Mouse (Mus musculus): ENCODE results near the gene Frmd8. TPM values are rescaled to one million over a fixed set of nuclear protein-coding genes. Genes with fewer than 3 reads are reported as not detected.
A peak's percentile ranks its signal among the peaks of the same experiment; 100 is the strongest.

The Frmd8 gene
- polyA plus RNA-seq, 1 experiment from 2014 or later, result 13.8 TPM

GRCm38 (mm10) chr19:5809712-5810089, 65.4 kb downstream of the Frmd8 start:
- Histone ChIP-seq H3K27ac (replicated peaks) (peak overlapping the region; percentile 96), H3K36me3 (ENCODE audit: control insufficient read depth, insufficient read depth, low read length) (no peaks in the 10 kb centered on the region), H3K4me1 (replicated peaks; ENCODE audit: control insufficient read depth, insufficient read depth) (peaks cover 35% of the 10 kb centered on the region), H3K9ac (ENCODE audit: low read length) (peak overlapping the region; percentile 35; the same call in 1 of the 2 replicates), H3K4me2 (replicated peaks; ENCODE audit: low read depth) (peak overlapping the region; percentile 27; the same call in 1 of the 2 replicates), H3K9me3 (ENCODE audit: control insufficient read depth, low read length) (no peaks in the 10 kb centered on the region), H3K4me3 (ENCODE audit: low read depth, low read length) (no peak overlapping the region), H3K27me3 (ENCODE audit: control insufficient read depth, insufficient read depth, low read length) (no peaks in the 10 kb centered on the region)
- peak; percentile 52 for ATAC-seq (ENCODE audit: low FRiP score, low TSS enrichment)
- no peak for TF ChIP-seq EP300 (optimal IDR thresholded peaks at IDR 0.05)
- DNase-seq (ENCODE audit: low spot score), result peak; percentile 66
- WGBS, result 32% methylated on average over 7 of the region's 7 CpGs

GRCm38 (mm10) chr19:5808955-5809711, 65.9 kb downstream of the Frmd8 start:
- 52% methylated on average over 14 of the region's 14 CpGs for WGBS
- H3K4me3 ChIP-seq (ENCODE audit: low read depth, low read length), result no peak overlapping the region
- no peak overlapping the region; the same call in 1 of the 2 replicates for H3K4me2 ChIP-seq (replicated peaks; ENCODE audit: low read depth)
- H3K9ac ChIP-seq (ENCODE audit: low read length), result no peak overlapping the region
- ATAC-seq (ENCODE audit: low FRiP score, low TSS enrichment) (no peak), DNase-seq (ENCODE audit: low spot score) (no peak)
- H3K36me3 ChIP-seq (ENCODE audit: control insufficient read depth, insufficient read depth, low read length), result no peaks in the 10 kb centered on the region
- H3K4me1 ChIP-seq (replicated peaks; ENCODE audit: control insufficient read depth, insufficient read depth), result peaks cover 35% of the 10 kb centered on the region
- H3K27ac ChIP-seq (replicated peaks), result peak overlapping the region; percentile 96
- no peaks in the 10 kb centered on the region for H3K27me3 ChIP-seq (ENCODE audit: control insufficient read depth, insufficient read depth, low read length)
- no peaks in the 10 kb centered on the region for H3K9me3 ChIP-seq (ENCODE audit: control insufficient read depth, low read length)
- TF ChIP-seq EP300 (optimal IDR thresholded peaks at IDR 0.05) (no peak), CTCF (IDR thresholded peaks at IDR 0.05; ENCODE audit: low read depth) (no peak)

GRCm38 (mm10) chr19:5807740-5808139, 67.3 kb downstream of the Frmd8 start:
- ATAC-seq (ENCODE audit: low FRiP score, low TSS enrichment), result no peak

GRCm38 (mm10) chr19:5806809-5807205, 68.3 kb downstream of the Frmd8 start:
- no peaks in the 10 kb centered on the region for H3K36me3 ChIP-seq (ENCODE audit: control insufficient read depth, insufficient read depth, low read length)
- peaks cover 34% of the 10 kb centered on the region for H3K4me1 ChIP-seq (replicated peaks; ENCODE audit: control insufficient read depth, insufficient read depth)
- DNase-seq (ENCODE audit: low spot score) (no peak), ATAC-seq (ENCODE audit: low FRiP score, low TSS enrichment) (no peak)
- H3K9me3 ChIP-seq (ENCODE audit: control insufficient read depth, low read length), result no peaks in the 10 kb centered on the region
- H3K9ac ChIP-seq (ENCODE audit: low read length), result peak overlapping the region; percentile 51
- no peaks in the 10 kb centered on the region for H3K27me3 ChIP-seq (ENCODE audit: control insufficient read depth, insufficient read depth, low read length)
- H3K4me3 ChIP-seq (ENCODE audit: low read depth, low read length), result no peak overlapping the region
- WGBS, result 40% methylated on average over 6 of the region's 6 CpGs
- 0 out of 2 replicates have a peak overlapping the region, but pooled peaks have one; percentile 29 for H3K4me2 ChIP-seq (replicated peaks; ENCODE audit: low read depth)
- no peak for TF ChIP-seq CTCF (IDR thresholded peaks at IDR 0.05; ENCODE audit: low read depth)
- TF ChIP-seq EP300 (optimal IDR thresholded peaks at IDR 0.05), result no peak
- peak overlapping the region; percentile 100 for H3K27ac ChIP-seq (replicated peaks)

More at GRCm38 (mm10) chr19:5807740-5808139, 67.3 kb downstream of the Frmd8 start:
- H3K27me3 ChIP-seq (ENCODE audit: control insufficient read depth, insufficient read depth, low read length), result no peaks in the 10 kb centered on the region
- H3K4me1 ChIP-seq (replicated peaks; ENCODE audit: control insufficient read depth, insufficient read depth), result peaks cover 35% of the 10 kb centered on the region
- no peaks in the 10 kb centered on the region for H3K36me3 ChIP-seq (ENCODE audit: control insufficient read depth, insufficient read depth, low read length)
- no peaks in the 10 kb centered on the region for H3K9me3 ChIP-seq (ENCODE audit: control insufficient read depth, low read length)
- DNase-seq (ENCODE audit: low spot score), result no peak
- peak overlapping the region; percentile 100 for H3K27ac ChIP-seq (replicated peaks)
- TF ChIP-seq EP300 (optimal IDR thresholded peaks at IDR 0.05) (no peak), CTCF (IDR thresholded peaks at IDR 0.05; ENCODE audit: low read depth) (no peak)
- no peak overlapping the region for H3K4me3 ChIP-seq (ENCODE audit: low read depth, low read length)
- 64% methylated on average over 3 of the region's 3 CpGs for WGBS
- no peak overlapping the region for H3K4me2 ChIP-seq (replicated peaks; ENCODE audit: low read depth)
- no peak overlapping the region for H3K9ac ChIP-seq (ENCODE audit: low read length)

- H3K9ac ChIP-seq (ENCODE audit: low read length), result peak overlapping the region; percentile 51
- TF ChIP-seq EP300 (optimal IDR thresholded peaks at IDR 0.05) (peak; percentile 10), CTCF (IDR thresholded peaks at IDR 0.05; ENCODE audit: low read depth) (no peak)
- no peak for ATAC-seq (ENCODE audit: low FRiP score, low TSS enrichment)
- no peaks in the 10 kb centered on the region for H3K9me3 ChIP-seq (ENCODE audit: control insufficient read depth, low read length)
- no peaks in the 10 kb centered on the region for H3K36me3 ChIP-seq (ENCODE audit: control insufficient read depth, insufficient read depth, low read length)
- 7% methylated on average over 8 of the region's 8 CpGs for WGBS
- peak overlapping the region; percentile 100 for H3K27ac ChIP-seq (replicated peaks)
- no peak overlapping the region for H3K4me3 ChIP-seq (ENCODE audit: low read depth, low read length)
- H3K27me3 ChIP-seq (ENCODE audit: control insufficient read depth, insufficient read depth, low read length), result no peaks in the 10 kb centered on the region
- H3K4me2 ChIP-seq (replicated peaks; ENCODE audit: low read depth), result peak overlapping the region; percentile 29; the same call in 1 of the 2 replicates
- DNase-seq (ENCODE audit: low spot score), result no peak
- H3K4me1 ChIP-seq (replicated peaks; ENCODE audit: control insufficient read depth, insufficient read depth), result peaks cover 28% of the 10 kb centered on the region
These were observed 68.8 kb downstream of the Frmd8 start for GRCm38 (mm10) chr19:5806051-5806808.
